Mouse (Mus musculus) adrenal gland, postnatal 25 days (tissue): ENCODE results near the gene Prl8a2. TPM values are rescaled to one million over a fixed set of nuclear protein-coding genes. Genes with fewer than 3 reads are reported as not detected.

Experiments
- DNase-seq: peaks from one replicate; pipeline ENCODE4 v3.0.0; 2021; ENCODE audit warnings: mixed read lengths
- long read RNA-seq: library from polyadenylated mRNA; stranded (forward); transcript quantifications from one replicate; pipeline ENCODE4 v2.0.0, GENCODE M21; 2021
- total RNA-seq: library from RNA; stranded (reverse); gene quantifications from 2 replicates; pipeline ENCODE4 v1.2.3, GENCODE M21; 2021

Prl8a2 gene
- 1.4 and 1.9 TPM in 2 replicates for total RNA-seq
- long read RNA-seq = 0 reads

GRCm38 (mm10) chr13:27345373-27345772 is at the start of gene Prl8a2:
TSS of gene Prl8a2 (plus strand) at chr13:27345673.
- DNase-seq = no peak

DNA sequence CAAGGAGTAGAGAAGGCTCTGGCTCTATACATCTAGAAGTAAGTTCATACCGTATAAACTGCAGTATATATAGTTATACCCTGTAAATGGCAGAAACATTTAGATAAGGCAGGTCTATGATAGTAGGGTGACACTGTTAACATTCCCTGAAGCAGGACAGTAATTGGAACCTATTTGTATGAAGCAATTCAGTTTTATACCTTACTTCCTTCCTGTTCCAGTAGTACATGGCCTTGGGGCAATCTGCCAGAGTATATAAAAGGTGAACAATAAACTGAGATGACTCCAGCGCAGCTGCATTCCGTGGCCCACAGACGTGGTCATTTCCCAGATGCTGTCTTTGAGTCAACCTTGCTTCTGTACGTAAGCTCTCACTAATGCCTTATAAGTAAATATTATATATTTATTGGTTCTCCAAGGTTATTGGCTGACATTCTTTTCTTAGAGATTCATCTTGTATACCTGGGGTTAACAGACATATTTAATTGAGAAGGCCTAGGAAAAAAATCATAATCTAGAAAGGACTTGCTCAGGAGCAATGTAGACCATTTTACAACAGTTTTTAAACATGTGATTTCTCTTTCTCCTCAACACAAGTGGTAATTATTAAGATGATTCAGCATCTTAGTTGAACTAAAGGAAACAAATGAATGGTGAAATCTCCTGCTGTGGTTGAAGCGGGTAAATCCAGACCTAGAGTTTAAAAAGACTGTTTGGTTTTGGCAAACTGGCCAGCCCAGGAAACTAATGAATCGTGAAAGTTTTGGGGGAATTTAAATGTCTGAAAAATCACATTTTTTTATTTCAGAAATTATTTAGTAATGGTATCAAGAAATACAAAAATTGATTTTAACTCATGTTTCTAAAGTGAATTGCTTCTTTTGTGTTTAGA is 32.9 kb upstream of the Prl8a2 start, which contains the start of gene Prl6a1:
TSS of gene Prl6a1 (plus strand) at position 294 of the 892 bp plus-strand sequence.
- DNase-seq = no peak

GRCm38 (mm10) chr13:27334989-27335388 is 10.5 kb upstream of the Prl8a2 start:
- no peak for DNase-seq

- no peak for DNase-seq
Observed at GRCm38 (mm10) chr13:27342733-27343275, 2.7 kb upstream of the Prl8a2 start.

- no peak for DNase-seq
Observed at GRCm38 (mm10) chr13:27390746-27391145, 45.3 kb downstream of the Prl8a2 start, which contains the start of gene Prl2b1. TSS of gene Prl2b1 (minus strand) at chr13:27390846.

DNA sequence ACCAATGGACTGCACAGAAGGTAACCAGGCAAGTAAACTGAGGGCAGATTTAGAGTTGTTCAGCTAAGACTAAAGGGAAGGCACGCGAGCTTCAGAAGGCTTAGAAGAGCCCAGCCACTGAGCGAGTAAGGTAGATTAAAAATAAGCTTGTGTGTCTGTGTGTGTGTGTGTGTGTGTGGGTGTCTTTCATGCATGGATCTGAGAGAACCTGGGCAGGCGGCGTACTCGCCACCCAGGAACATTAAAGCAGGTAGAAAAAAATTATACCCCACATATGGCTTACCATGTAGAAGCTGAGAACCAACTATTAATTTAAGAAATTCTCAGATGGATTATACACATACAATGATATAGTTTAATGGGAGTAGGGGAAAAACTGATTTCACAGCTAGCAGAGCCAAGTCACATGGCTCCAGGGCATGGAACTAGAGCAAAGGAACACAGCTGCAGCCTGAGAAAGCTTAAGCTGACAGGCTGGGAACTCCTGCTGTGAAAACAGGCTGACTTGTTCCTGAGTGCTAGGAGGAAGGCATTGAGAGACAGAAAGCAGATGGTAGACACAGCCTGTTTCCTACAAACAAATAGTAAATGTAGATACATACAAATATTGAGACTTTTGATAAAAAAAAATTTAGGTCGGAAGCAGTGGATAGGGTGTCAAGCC is 53.7 kb downstream of the Prl8a2 start:
- DNase-seq = no peak

Other genes starting within 250 kb of the Prl8a2 start
- gene Prl3d2, start 224.0 kb upstream of the Prl8a2 start, total RNA-seq = not detected in 2 replicates
- gene Prl3d3, start 188.9 kb upstream of the Prl8a2 start, total RNA-seq = not detected in 2 replicates
- not detected in 2 replicates for gene Prl3c1, start 149.0 kb upstream of the Prl8a2 start, total RNA-seq
- not detected in 2 replicates for gene Prl3b1, start 103.8 kb upstream of the Prl8a2 start, total RNA-seq
- not detected in 2 replicates for gene Prl3a1, start 86.2 kb upstream of the Prl8a2 start, total RNA-seq
- not detected in 2 replicates for gene Prl6a1, start 33.0 kb upstream of the Prl8a2 start, total RNA-seq
- gene Prl2b1, start 45.2 kb downstream of the Prl8a2 start, total RNA-seq = not detected in 2 replicates
- not detected in 2 replicates for gene Prl8a6, start 93.0 kb downstream of the Prl8a2 start, total RNA-seq
- gene Prl8a8, start 167.5 kb downstream of the Prl8a2 start, total RNA-seq = not detected in 2 replicates
- not detected in 2 replicates for gene Prl8a9, start 218.9 kb downstream of the Prl8a2 start, total RNA-seq
- not detected in 2 replicates for gene Prl8a1, start 236.5 kb downstream of the Prl8a2 start, total RNA-seq